Mouse (Mus musculus): Measurements from ENCODE around the gene Fbxl18. TPM values are rescaled to one million over a fixed set of nuclear protein-coding genes. Genes with fewer than 3 reads are reported as not detected.
A peak's percentile ranks its signal among the peaks of the same experiment; 100 is the strongest.
"Not testable (repeated sequence)": the region's sequence is repeated elsewhere in the genome, so short reads cannot be mapped to it uniquely, and the experiment has no call there.

Fbxl18 gene
- total RNA-seq, 2 experiments from 2014 or later, result 30.4 to 34.1 TPM

GRCm38 (mm10) chr5:142902506-142903314 lies 7.5 kb upstream of the Fbxl18 start:
- no peak for DNase-seq (ENCODE audit: low spot score in 2 of 2)
- intact Hi-C loops (cut with DNase I), result no loop called here

DNA sequence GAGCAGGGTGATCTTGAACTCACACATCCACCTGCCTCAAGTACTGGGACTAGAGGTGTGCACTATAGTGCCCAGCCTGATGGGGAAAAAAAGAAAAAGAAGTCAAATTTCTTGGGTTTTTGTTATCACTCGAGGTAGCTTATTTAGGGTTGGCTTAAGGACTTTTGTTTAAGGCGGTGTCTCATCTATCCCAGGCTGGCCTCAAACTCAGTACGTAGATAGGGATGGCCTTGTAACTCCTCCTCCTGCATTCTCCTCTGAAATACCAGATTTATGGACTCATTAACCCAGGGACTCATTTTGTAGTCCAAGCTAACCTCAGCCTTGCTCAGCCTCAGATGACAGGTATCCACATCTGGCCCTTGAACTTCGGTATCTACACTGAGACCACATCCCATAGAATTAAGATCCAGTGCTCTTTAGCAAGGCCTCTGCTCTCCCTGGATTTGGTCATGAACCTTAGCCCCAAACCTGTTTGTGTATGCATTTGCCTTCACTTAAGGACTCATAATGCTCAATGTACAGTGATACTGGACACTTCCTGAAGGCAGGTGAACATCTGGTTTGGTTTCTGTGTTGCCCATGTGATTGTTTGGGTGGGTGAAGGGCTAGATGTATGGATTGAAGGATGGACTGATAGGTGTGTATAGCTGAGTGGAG lies 6.8 kb upstream of the Fbxl18 start:
- intact Hi-C loops (cut with DNase I), result no loop called here
- DNase-seq (ENCODE audit: low spot score in 2 of 2), result no peak

- intact Hi-C loops (cut with DNase I), result no loop called here
- DNase-seq (ENCODE audit: low spot score in 2 of 2), result no peak
These were observed 6.2 kb upstream of the Fbxl18 start for GRCm38 (mm10) chr5:142901355-142901802.

DNA sequence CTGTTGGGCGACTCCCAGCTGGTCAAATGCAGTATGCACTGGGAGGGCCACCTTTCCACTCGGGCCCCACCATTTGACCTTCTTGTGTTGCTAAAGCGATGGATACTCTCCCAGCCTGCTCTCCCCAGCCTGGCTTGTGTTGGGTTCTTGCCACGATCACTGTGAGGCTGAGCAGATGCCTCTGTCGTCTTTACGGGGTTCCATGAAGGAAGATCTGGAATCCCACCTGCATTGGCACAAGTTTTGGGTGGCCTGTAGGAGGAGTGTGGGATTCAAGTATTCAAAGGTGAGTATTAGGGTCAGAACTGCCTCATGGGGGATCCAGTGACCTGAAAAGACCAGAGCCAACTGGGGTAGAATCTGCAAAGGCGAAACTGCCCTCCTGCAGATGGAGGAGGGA lies 5.4 kb upstream of the Fbxl18 start:
- no peak for DNase-seq (ENCODE audit: low spot score in 2 of 2)
- intact Hi-C loops (cut with DNase I), result no loop called here

DNA sequence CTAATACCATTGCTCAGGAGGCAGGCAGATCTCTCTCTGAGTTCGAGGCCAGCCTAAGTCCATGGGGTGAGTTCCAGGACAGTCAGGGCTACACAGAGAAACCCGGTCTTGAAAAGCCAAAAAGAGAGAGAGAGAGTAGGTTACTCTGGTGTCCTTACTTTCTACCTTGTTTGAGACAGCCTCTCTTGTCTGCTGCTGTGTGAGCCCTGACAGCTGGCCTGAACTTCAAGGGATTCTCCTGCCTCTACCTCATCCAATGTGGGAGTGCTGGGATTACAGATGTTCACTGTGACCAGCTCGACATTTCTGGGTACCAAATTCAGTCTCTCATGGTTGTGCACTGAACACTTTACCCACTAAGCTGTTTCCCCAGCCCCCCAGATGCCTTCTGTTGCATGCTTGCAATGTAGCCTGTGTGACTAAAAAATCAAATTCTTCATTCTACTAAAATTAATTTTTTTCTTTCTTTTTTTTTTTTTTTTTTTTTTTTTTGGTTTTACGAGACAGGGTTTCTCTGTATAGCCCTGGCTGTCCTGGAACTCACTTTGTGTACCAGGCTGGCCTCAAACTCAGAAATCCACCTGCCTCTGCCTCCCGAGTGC lies 4.8 kb upstream of the Fbxl18 start:
- DNase-seq (ENCODE audit: low spot score in 2 of 2), result no peak
- intact Hi-C loops (cut with DNase I), result no loop called here

DNA sequence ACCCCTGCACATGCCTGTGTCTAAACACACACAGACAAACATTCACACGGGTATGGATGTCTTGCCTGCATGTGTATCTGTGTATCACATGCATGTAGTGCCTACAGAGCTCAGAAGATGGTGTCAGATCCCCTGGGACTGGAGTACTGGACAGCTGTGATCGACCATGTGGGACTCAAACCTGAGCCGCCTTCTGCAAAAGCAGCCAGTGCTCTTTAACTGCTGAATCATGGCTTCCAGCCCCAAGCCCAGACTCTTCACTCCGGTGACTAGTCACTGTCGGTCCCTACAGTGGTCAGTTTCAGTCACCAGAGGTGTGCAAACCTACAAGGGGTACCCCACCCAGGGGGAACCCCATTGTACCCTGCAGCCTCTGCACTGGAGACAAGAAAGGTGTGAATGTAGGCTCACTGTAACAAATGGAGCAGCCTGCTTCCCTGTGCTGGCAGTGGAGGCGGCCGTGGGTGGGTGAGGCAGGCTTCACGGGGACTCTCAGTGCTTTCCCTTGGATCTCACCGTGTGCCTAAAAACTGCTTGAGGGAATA lies 3.9 kb upstream of the Fbxl18 start:
- intact Hi-C loops (cut with DNase I), result no loop called here
- peak; percentile 85 to 92 for DNase-seq (ENCODE audit: low spot score in 2 of 2)

- intact Hi-C loops (cut with DNase I), result no loop called here
- no peak for DNase-seq (ENCODE audit: low spot score in 2 of 2)
These were observed 3.1 kb upstream of the Fbxl18 start for GRCm38 (mm10) chr5:142898316-142898715.

- DNase-seq (ENCODE audit: low spot score in 2 of 2), result no peak
- intact Hi-C loops (cut with DNase I), result no loop called here
These were observed 2.5 kb upstream of the Fbxl18 start for GRCm38 (mm10) chr5:142897568-142898248.

DNA sequence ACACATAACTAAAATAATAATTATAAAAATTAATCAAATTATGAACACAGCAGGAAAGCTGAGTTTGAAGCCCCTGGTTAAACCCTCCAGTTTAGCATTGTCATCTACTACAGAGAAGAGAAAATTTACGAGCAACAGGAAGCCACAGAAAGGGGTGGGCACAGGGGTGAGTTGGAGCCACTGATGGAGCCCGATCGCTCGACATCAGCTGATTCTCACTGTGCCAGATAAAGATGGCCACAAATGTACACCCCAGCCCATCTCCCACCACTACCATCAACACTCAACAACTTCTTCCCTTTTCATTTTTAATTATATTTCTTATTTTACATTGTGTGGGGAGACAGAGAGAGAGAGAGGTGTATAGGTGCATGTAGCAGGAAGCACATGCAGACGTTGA lies 1.5 kb upstream of the Fbxl18 start:
- no peak for DNase-seq (ENCODE audit: low spot score in 2 of 2)
- intact Hi-C loops (cut with DNase I), result no loop called here

DNA sequence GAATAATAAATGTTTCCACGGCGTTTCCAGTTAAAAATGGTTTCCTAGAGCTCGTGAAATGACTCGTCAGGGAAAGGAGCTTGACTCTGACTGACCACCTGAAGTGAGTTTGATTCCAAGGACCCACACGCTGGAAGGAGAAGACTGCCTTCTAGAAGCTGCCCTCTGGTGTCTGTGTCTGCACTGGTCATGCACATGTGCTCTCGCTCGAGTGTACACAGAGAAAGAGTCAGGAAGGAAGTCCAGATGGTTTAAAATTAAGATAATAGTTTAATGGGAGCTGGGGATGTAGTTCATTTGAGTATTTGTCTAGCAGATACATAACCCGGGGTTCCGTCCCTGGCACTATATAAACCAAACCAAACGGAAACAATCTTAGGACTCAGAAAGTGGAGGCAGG lies 971 bp upstream of the Fbxl18 start:
- DNase-seq (ENCODE audit: low spot score in 2 of 2), result no peak
- intact Hi-C loops (cut with DNase I), result no loop called here

DNA sequence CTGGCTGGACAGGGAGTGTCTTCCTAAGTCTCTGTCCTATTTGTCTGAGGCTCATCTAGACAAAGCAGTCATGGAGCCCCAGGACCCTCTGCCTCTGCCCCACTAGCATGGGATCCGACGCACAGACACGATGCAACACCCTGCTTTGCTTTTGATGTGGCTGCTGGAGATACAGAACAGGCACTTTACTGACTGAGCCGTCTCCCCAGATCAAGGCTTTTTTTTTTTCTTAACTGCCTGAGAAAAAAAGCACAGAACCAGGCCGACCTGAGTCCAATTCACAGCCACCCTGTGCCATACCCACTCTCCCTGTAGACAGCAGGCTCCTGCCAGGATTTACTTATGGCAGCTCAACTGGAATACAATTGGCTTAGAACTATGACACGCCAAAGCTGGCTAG lies 3.8 kb downstream of the Fbxl18 start:
- no peak for DNase-seq (ENCODE audit: low spot score in 2 of 2)
- intact Hi-C loops (cut with DNase I), result no loop called here

- DNase-seq (ENCODE audit: low spot score in 2 of 2); intact Hi-C loops (cut with DNase I): not testable (repeated sequence)
These were observed 7.7 kb downstream of the Fbxl18 start for GRCm38 (mm10) chr5:142887533-142887932.

- DNase-seq (ENCODE audit: low spot score in 2 of 2), result no peak
- intact Hi-C loops (cut with DNase I), result no loop called here
These were observed 8.5 kb downstream of the Fbxl18 start for GRCm38 (mm10) chr5:142886761-142887160.

- DNase-seq (ENCODE audit: low spot score in 2 of 2), result no peak
- intact Hi-C loops (cut with DNase I), result no loop called here
These were observed 9.0 kb downstream of the Fbxl18 start for GRCm38 (mm10) chr5:142886181-142886580.

DNA sequence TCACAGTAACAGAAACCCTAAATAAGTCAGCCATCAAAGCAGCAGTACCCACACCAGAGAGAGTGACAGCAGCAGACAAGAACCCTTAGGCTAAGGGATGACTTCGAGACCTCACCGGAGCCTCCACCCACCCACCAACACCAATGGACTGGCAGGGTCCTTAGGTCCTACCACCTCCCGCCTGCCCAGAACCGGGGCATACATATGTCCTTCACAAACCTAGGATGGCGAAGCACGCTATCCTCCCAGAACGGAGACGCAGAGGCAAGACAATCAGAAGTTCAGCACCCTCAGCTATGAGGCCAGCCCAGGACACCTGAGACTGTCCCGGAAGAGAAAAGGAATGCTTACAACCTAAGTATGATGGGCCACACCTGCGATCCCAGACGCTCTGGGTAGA lies 12.8 kb downstream of the Fbxl18 start:
- intact Hi-C loops (cut with DNase I), result no loop called here
- no peak for DNase-seq (ENCODE audit: low spot score in 2 of 2)

DNA sequence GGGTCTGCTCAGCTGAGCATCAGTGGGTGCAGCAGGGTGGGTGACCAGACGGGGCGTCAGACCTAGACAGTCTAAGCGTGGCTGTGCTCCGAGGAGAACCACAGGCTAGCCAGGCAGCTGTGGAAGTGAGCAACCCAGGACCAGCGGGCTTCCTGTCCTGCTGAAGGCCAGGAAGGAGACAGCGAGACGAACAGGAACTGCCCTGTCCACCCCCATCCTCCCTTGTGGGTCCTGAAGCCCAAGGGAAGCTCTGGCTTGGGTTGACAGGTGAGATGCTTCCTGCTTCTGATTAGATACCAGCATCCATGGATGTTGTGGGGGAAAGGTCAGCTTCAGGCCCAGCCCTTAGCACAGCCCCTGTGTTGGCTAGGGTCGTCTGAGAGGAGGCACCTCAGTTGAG lies 13.3 kb downstream of the Fbxl18 start:
- DNase-seq (ENCODE audit: low spot score in 2 of 2), result no peak
- intact Hi-C loops (cut with DNase I), result no loop called here

DNA sequence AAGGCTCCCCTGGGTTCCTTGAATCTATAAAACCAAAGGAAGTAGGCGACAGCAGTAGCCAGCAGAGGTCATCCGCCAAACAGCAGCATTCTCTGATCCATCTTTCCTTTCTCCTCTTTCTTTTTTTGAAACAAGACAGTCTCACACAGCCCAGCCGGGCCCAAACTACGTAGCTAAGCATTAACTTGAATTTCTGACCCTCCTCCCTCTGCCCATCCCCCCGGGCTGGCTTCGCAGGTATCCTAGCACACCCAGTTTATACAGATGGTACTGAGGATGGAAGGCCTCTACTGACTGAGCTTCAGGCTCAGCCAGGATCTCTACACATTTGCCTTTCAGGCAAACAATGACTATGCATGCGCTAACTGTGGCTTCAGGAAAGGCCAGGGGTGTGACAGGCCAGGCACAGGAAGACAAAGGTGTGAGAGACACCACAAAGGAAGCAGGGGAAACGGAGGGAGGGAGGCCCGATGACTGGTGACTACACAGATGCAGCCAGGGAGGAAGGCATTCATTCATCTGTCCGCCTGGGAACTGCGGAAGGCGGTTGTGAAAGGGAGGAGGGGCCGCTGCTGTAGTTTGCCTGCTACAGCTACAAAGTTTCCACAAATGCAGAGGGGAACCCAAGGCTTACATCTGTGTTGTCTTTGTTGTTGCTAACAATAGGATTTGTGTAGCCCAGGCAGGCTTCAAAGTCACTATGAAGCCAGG lies 14.3 kb downstream of the Fbxl18 start:
- DNase-seq (ENCODE audit: low spot score in 2 of 2), result no peak
- intact Hi-C loops (cut with DNase I), result no loop called here

DNA sequence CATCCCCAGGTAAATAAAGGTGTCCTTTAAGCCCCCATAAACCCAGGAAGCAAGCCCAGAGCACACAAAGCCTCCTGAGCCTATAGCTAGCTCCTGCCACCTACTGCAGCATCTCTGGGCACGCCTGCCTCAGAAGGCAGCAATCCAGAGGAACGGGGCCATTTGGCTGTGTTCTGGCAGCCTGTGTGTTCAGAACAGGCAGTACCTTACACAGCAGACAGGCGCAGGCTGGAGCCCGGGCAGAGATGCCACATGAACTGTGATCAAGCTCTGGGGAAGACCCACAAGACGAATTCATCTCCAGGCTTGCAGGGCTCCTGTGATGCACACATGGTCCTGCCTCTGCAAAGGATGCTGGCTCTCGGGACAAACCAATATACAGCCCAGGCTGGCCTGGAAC lies 15.0 kb downstream of the Fbxl18 start:
- DNase-seq (ENCODE audit: low spot score in 2 of 2), result peak; percentile 66 to 82
- intact Hi-C loops (cut with DNase I), result no loop called here

Measured in left cerebral cortex, postnatal 36 days (tissue).